Mouse (Mus musculus) adrenal gland, postnatal 14 days (tissue): ENCODE results near the gene Mcm8. TPM values are rescaled to one million over a fixed set of nuclear protein-coding genes. Genes with fewer than 3 reads are reported as not detected.

ENCODE experiments used
- DNase-seq: peaks from one replicate; pipeline ENCODE4 v3.0.0; 2021; ENCODE audit warnings: mixed read lengths
- long read RNA-seq, 2 experiments: library from polyadenylated mRNA; stranded (forward); transcript quantifications; one replicate each; pipeline ENCODE4 v2.0.0; 2021
- total RNA-seq: library from RNA; stranded (reverse); gene quantifications from 2 replicates; pipeline ENCODE4 v1.2.3, GENCODE M21; 2021

Gene Mcm8
- 3.3 and 4.4 TPM in 2 replicates for total RNA-seq
- long read RNA-seq, experiment 1, partial matches to known transcripts: 0 of 5 reads
- long read RNA-seq, experiment 1, other reads (novel, unspliced or antisense): 3 of 5 reads
- long read RNA-seq, experiment 2, transcript Mcm8-201 (19 exons, 3,179 nt): major isoform, 8 of 11 reads
- long read RNA-seq, experiment 2, partial matches to known transcripts: 1 of 11 reads
- long read RNA-seq, experiment 2, other reads (novel, unspliced or antisense): 2 of 11 reads

DNA sequence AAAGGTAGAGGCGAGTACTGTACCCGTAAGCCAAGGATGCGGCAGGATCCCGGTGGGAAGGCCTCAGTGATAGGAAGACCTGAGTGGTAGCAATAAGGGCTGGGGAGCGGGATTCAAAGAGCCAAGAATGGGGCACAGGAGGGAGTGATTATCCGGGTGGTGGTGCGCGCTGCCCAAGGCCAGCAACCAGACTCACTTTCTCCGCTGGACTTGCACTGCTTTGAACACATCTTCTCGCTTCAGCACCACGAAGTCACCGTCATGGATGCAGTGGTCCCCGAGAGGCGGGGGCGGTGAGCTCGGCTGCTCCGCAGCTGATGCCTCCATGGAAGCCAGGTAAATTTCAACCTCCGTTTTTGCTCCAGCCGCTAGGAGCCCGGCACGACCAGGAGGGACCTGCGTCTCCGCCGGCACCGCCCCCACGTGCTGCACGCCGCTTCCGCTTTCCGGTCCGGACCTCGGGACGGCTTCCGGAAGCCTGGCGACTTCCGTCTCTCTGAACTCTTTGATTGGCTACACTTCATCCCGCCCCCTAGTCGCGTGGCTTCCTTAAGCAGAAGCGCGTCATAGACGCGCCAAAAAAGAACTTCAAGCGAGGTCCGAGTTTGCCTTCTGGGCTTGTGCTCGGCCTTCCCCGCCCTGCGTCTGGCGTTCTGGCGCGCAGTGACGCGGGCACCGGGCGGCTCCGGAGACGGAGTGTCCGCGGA lies at the start of gene Mcm8, which contains the start of gene Trmt6:
Gene Mcm8 (plus strand): TSS at position 534 of the 707 bp plus-strand sequence.
Gene Trmt6 (minus strand): TSS at position 448 of the 707 bp plus-strand sequence.
- peak; percentile 95 for DNase-seq

DNA sequence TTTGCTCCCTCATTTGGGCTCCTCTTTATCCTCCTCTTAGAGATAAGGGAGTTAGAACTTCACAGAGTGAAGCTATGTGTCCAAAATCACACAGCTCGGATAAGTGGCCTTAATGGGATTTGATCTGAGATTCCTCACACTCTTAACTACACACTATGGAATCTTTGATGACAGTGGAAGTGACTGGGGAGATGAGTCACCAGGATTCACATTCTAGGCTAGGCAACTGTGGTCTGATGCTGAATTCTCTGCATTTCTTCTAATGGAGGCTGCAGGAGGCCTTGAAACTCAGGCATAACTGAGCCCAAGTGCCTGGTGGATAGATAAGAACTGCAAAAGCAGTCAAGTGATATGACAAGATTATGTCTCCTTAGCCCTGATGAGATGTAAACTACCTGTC lies 45.1 kb upstream of the Mcm8 start:
- no peak for DNase-seq

DNA sequence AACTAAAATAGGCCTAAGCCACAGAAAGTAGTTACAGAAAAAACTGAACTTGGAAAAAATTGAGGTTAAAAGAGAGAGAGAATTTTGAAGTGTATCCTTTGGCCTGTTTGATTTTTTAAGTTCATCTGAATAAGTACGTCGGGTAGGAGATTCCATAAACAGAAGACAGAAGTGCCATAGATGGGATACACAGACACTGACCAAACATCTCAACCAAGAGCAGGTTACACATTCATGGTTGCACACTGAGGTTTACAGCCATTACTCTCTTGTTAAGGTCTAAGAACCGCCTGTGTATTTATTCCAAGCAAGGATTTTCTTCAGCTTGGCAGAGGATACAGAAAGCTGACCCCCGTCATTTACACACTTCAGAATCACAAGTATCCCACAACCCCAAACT lies 35.0 kb upstream of the Mcm8 start, which contains the start of gene Chgb:
Gene Chgb (plus strand): TSS at position 301 of the 400 bp plus-strand sequence.
- DNase-seq: no peak

DNA sequence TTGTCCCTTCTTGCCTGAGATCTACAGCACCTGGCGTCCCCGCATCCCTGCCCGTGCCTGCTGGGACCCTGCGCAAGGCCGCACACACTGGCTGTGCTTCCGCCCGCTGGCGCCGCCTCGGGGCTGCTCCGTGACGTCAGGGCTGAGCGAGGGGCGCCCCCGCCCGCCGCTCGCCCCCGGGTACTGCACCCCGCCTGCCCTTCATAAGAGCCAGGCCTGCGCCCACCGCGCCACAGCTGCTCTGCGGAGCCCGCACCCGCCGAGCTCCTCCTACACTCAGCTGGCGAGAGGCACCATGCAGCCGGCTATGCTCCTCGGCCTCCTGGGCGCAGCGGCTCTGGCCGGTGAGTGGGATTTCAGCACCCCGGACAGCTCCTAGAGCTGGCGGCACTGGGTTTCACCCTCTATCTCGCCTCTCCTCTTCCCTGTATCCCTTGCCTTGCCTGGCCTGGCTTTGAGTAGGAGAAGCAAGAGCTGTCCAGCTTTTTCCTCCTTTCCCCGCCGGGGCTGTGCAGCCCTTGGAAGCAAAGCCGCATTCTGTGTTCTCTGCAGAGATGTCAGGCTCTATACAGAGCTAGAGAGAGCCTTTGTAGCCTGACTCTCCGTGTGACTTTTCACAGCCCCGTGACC lies 34.4 kb upstream of the Mcm8 start:
- DNase-seq: peak; percentile 96

DNA sequence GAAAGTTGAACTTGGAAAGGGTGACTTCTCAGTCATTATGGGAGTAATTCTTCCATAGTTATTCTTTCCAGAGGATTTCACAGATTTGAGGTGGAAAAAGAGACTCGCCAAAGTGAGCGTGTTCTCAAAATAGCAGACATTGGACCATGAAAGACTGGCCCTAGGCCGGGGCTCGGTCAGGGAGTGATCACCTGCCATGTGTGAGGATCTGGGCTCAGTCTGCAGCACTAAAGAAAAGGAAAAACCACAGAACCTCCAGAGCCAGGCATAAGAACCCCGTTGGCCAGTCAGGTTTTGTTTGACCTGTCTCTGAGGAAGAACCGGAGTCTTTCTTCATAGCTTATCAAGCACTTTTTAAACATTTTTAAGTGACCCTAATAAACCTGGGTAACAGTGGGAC lies 31.9 kb upstream of the Mcm8 start:
- no peak for DNase-seq

DNA sequence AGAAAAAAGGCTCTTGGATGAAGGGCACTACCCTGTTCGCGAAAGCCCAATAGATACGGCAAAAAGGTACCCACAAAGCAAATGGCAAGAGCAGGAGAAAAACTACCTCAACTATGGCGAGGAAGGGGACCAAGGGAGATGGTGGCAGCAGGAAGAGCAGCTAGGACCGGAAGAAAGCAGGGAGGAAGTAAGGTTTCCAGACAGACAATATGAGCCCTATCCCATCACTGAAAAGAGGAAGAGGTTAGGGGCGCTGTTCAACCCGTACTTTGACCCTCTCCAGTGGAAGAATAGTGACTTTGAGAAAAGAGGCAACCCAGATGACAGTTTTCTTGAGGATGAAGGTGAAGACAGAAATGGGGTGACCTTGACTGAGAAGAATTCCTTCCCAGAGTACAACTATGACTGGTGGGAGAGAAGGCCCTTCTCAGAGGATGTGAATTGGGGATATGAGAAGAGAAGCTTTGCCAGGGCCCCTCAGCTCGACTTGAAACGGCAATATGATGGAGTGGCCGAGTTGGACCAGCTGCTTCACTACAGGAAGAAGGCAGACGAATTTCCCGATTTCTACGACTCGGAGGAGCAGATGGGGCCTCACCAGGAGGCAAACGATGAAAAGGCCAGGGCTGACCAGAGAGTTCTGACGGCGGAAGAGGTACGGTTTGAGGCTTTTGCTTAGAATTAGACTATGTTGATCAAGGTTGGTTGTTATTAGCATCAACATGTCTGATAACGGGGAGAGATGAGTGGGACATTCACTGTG lies 22.3 kb upstream of the Mcm8 start:
- no peak for DNase-seq

DNA sequence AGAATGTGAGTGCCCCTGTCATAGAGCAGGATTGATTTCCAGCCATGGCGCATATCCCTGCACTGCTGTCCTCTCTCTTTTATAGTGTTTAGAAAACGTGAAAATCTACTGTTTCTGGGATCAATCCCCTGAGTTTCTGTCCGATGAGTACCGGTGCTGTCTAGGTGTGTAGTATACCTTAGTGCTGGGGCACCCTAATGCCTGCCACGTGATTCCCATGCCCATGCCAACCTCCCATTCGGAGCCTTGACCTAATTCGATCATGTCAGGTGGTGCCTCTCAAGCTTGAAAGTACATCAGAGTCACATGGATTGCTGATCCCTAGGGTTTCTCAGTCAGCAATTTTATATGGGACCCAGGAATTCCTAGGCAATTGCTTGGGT lies 21.7 kb upstream of the Mcm8 start:
- no peak for DNase-seq

DNA sequence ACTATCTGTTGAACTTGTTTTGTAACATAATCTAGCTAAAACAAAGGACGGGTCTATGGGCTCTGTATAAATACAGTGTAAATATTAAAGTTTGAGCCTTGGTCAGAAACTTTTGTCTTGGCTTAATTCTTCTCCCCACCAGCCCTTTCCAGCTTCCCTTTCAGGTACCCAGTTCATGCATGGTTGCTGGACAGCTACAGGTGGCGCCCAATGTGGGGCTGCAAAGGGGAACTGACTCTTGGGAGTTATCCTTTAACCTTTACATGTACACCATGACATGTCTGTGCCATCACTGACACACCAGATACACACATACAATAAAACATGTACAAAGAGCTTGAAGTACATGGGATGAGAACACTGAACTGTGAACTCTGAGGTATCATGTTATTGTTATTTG lies 13.0 kb upstream of the Mcm8 start:
- no peak for DNase-seq

DNA sequence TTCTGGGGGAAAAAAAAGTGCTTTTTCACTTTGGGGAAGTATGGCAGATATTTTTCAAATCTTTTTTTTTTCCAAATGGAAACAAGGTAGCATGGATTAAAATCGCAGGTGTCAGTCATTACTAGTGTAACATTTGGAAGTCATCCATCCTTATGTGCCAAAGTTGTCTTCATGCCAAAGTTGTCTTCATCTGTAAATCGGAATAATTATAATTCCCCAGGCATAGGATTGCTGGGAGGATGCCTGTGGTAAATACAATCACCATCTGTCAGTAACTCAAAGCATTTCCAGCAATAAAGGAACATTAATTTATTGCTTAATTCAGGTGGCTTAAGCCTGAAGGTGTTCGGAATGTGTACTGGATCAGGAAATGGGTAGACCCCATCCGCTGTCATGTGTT lies 25.1 kb downstream of the Mcm8 start:
- DNase-seq: no peak

DNA sequence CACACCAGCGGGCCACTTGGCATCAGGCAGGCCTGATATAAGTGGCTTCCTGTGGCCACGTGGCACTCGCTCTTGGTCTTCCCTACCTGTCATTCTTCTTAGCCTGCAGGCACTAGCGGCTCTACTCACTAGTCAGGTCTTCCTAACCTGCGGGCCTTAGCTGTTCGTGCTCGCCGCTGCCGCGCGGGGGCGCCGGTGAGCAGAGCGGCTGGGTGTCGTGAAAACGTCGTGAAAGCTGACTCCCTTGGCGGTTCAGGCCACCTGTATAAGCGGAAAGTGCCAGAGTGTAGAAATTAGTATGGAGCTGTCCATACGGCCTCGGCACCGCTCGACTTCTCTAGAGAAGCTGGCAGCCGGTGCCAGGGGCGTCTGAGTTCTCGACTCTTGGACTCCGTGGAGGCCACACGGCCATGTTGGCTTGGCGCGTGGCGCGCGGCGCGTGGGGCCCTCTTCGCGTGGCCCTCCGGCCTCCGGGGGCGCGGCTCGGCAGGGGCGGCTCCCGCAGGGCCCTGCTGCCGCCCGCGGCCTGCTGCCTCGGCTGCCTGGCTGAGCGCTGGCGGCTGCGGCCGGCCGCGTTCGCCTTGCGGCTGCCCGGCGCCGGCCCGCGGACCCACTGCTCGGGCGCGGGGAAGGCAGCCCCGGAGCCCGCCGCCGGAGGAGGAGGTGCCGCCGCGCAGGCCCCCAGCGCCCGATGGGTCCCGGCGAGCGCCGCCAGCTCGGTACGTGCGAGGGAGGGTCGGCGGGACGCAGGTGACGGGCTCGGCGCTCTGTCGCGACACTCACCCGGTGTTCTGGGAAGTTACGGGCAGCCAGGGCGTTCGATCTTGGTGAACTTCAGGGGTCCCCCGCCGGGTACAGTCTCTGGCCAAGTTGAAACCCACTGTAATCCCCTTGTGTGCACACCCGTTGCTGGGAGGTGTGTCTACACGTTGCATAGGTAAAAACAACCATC lies 30.7 kb downstream of the Mcm8 start, which contains the start of gene Crls1:
Gene Crls1 (plus strand): TSS at position 260 of the 952 bp plus-strand sequence.
- peak; percentile 97 for DNase-seq

DNA sequence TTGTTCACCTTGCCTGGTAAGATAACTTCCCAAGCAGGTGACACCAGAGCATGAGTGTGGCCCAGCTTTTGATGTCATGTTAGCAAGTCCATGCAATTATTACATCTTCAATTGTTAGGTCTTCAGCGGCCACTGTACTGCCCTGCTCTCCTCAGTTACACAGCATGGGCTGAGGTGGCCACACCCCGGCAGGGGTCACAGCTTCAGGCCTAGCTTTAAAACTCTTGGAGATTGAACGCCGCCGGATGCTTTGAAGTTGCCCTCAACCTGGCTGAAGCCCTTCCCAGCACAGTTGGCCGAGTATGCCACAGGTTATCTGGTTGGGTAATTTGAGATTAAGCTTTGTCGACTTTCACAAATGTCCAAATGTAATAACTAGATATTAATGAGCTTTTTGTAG lies 31.6 kb downstream of the Mcm8 start:
- DNase-seq: peak; percentile 41

DNA sequence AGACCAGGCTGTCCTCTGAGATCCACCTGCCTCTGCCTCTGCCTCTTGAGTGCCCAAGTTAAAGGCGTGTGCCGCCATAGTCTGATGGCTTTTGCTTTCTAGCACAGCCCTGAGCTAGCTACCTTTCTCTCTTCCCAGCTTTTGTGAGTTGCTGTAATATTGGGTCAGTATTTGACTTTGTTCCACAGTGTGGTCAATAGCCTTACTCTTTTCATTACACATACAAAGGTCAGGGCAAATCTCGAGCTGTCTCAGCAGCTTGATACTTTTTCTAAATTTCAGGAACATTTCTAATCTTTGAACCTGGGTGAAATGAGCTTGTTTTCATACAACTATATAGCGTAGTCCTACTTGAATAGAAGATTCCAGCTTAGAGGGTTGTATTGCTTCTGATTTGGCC lies 32.4 kb downstream of the Mcm8 start:
- no peak for DNase-seq

DNA sequence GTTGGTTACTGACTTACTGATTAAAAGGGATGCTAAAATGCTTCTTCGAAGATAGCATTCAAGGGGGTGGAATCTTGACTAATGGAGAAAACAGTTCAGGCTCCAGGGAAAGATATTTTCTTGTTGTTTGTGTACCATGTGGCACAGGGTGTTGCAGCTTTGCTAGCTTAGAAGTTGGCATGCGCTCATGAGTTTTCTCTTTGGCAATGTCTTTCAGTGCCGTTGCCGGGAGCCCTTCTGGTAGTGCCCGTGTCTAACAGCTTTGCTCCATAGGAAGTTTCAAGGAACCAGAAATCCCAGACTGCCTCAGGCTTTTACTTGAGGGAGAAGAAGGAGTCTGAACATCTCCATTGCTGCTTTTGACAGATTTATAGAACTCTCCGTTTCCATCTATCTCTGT lies 33.2 kb downstream of the Mcm8 start:
- peak; percentile 58 for DNase-seq

DNA sequence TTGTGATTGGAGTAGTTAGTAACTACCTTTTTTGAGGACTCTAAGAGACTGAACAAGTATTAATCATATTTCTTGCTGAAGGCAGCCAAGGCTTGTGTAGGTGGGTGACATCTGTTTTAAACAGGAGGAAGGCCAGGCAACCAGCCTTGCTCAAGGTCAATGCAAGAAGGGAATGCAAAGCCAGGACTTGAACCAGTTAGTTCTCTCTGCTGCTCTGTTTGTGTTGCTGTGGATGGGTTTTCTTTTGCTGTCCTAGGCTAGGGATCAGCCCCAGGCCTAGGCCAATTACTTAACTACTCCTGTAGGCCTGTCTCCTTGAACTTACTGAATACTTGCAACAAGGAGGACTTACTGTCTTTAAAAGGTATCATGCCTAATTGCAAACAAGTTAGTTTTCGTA lies 37.1 kb downstream of the Mcm8 start:
- no peak for DNase-seq

DNA sequence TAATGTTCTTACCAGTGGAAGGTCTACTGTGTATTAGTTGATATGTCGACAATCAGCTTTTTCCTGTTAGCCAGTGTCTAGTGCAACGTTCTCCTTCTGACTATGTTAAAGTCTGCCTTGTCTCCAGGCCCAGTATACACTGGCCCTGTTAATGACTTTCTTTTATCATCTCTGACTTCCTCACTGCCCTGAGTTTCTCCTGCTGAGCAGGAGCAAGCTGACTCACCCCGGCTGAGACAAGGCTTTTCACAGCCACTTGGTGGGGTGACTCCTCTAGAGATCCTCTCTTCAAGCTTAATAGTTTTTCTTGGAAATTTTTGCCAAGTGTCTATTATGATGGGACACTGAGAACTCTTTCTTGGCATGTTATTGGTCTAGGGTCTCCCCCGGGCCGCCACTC lies 40.4 kb downstream of the Mcm8 start:
- peak; percentile 35 for DNase-seq

DNA sequence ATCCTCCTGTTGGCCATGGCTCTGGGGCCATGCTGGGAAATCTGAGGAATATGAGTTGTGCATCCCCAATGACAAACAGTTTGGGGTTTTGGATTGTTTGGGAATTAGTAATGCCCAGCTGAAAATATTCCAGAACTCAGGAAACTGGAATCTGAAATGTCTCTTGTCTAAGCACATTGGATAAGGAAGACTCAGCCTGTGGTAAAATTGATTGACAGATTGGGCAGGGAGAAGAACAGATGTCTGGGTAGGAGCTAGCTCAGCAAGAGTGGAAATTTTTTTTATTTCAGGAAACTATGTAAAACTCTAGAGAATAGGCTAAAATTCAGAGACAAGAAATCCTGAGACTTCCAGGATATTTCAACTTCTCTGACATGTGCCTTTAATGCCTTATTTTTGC lies 44.5 kb downstream of the Mcm8 start:
- no peak for DNase-seq

DNA sequence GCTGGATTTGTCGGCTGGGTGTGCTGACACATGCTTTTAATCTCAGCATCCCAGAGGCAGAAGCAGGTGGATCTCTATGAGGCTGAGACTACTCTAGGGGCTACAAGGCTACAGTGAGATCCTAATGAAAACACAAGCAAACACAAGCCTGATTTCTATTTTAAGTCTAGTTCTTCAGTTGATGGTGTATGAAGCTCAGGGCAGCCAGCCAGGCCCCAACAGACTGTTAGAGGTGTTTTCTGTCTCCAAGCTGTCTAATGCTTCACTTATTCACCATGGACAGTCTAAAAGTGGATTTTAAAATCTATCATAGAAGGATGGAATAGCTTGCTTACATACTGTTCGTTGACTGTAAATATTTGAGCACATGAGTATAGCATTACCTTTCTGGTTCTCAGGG lies 45.5 kb downstream of the Mcm8 start:
- DNase-seq: no peak

DNA sequence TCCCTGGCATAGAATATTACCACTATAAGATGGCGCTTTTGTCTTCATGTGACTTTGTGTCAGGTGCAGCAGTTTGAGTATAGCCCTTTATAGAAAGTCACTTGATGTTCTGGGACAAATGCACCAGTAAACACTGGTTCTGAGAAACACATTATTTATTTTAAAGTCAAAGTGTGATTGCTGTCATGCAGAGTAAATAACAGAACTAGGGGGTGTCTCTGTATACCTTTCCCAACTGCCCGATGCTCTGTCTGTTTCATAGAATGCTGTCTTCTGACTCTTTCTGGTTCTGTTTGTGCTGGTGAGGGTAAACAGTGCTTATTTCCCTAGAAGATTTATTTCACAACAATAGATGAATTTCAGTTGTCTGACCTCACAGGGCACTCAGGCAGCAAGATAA lies 47.4 kb downstream of the Mcm8 start:
- no peak for DNase-seq

DNA sequence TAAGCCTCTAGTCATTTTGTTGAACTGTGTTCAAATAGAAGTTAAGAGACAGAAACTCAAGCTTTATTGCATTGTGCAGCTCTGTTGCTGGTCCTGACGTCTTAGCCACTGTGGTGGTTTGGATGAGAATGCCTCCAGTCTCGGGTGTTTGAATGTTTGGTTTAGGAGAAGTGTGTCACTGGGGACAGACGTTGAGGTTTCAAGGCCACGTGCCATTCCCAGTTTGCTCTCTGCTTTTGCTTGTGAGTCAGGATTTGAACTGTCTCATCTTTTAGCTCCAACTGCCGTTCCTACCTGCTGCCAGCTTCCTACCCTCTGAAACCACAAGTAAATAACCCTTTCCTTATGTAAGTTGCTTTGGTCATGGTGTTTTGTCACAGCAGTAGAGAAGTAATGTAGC lies 51.6 kb downstream of the Mcm8 start:
- DNase-seq: peak; percentile 39

DNA sequence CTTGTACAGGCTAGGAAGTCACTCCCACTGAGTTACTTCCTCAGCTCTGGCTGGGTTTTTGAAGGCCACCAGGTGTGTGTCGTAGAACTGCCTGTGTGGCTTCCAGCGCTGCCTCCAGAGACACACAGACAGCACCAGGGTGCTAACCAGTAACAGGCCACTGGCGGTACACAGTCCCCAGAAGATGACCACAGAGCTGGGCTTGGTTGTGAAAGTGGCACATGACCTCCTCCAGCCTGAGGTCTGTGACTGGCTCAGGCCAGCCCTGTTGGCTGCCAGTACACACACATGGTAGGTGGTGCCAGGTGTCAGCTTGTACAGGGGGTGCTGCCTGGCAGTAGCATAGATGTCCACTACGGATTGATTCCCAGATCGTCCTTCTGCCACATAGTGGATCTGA lies 53.7 kb downstream of the Mcm8 start:
- DNase-seq: peak; percentile 73

DNA sequence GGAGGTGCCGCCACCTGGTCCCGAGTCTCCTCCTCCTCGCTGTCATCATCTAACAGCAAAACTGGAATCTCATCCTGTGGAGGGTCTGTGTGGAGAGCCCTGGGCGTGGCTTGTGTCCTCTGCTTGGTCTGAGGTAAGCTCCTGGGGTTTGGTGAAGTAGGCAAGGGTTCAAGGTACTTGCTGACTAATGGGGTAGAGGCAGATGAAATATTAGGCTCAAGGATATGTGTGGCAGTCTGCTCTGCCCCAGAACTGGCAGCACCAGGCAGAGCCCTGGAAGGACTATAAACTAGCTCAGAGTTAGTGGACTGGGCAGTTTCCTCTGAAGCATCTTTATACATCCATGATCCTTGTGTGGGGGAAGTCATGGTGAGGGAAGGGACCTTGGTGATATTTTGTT lies 54.3 kb downstream of the Mcm8 start:
- peak; percentile 53 for DNase-seq

DNA sequence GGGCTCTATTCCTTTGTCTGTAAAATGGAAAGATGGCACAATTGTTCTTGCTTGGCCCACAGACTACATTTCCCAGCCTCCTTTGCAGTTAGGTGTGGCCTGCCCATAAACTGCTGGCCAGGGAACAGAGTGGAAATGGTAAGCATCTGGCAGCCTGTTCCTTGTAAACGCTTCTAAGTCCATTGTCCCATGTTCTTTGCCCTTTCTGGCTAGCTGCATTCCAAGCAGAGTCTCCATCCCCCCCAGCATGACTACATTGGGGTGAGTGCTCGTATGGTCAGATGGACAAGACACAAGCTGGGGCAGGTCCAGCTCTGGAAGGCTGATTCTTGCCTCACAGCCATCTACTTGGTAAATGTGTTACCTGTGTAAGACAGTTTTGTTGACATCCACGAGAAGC lies 55.7 kb downstream of the Mcm8 start:
- no peak for DNase-seq
